Mouse (Mus musculus): ENCODE data around the gene Fam160a1. TPM values are rescaled to one million over a fixed set of nuclear protein-coding genes. Genes with fewer than 3 reads are reported as not detected.

Fam160a1 gene
- polyA plus RNA-seq, 1 experiment from 2014 or later, result 0.85 TPM

DNA sequence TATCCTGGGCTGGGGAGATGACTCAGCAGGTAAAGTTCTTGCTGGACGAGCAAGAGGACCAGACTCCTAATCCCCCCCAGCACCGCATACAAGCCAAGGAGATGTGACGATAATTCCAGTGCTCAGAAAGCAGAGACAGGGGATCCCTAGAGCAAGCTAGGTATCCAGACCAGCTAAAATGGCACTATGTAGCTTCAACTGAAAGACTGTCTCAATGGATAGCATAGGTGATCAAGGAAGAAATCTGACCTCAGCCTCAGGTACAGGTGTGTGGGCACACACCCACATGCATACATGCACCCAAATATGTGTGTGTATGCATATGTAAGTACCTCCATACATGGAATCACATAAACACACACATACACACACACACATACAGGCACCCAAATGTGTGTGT is 91.1 kb downstream of the Fam160a1 start:
- no peak for ATAC-seq (ENCODE audit: low FRiP score, low read depth)
- Histone ChIP-seq H3K9ac (no peak overlapping the region), H3K27ac (no peak overlapping the region), H3K36me3 (no peaks in the 10 kb centered on the region), H3K4me1 (no peaks in the 10 kb centered on the region), H3K4me3 (no peak overlapping the region), H3K27me3 (replicated peaks) (no peaks in the 10 kb centered on the region), H3K9me3 (no peaks in the 10 kb centered on the region), H3K4me2 (replicated peaks) (no peak overlapping the region)
- WGBS, result 89% methylated on average over 3 of the region's 3 CpGs

DNA sequence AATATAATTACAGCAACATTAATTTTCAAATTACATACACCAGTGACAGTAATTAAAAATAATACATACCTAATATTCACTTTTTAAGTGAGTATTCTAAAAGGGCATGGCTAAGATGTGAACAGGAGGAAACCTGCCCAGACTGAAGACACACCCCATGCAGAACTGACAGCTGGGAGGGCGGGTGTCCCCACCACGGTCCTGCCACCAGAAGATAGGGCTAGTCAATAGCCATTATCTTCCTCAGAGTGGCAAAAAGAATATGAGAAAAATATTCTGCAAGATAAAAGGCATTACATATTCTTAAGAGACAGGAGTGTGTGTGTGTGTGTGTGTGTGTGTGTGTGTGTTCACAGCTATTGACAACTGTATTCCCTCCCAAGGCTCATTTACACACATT is 92.0 kb downstream of the Fam160a1 start:
- H3K9ac ChIP-seq, result no peak overlapping the region
- no peaks in the 10 kb centered on the region for H3K36me3 ChIP-seq
- no peak for ATAC-seq (ENCODE audit: low FRiP score, low read depth)
- 75% methylated on average over 2 of the region's 2 CpGs for WGBS
- H3K4me3 ChIP-seq, result no peak overlapping the region
- H3K4me2 ChIP-seq (replicated peaks), result no peak overlapping the region
- H3K4me1 ChIP-seq, result no peaks in the 10 kb centered on the region
- H3K27ac ChIP-seq, result no peak overlapping the region
- H3K27me3 ChIP-seq (replicated peaks), result no peaks in the 10 kb centered on the region
- no peaks in the 10 kb centered on the region for H3K9me3 ChIP-seq

DNA sequence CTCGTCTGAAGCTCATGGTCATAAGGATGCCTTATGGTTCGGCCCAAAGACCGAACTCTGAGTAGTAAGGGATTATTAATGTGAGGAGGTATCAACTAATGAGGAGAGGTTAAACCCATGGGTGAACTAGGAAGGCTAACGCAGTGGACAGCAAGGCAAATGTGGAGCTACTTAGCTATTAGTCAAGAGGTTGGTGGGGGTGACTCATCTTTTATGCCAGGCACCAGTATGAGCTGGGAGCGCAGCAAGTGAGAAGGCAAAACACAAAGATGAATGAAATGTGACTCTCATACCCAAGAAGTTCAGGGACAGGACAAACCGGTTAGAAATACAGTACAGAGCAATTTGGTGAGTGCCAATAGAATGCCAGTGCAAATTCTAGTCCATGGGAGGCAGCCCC is 94.5 kb downstream of the Fam160a1 start:
- no peaks in the 10 kb centered on the region for H3K9me3 ChIP-seq
- no peak overlapping the region for H3K4me3 ChIP-seq
- no peaks in the 10 kb centered on the region for H3K27me3 ChIP-seq (replicated peaks)
- H3K9ac ChIP-seq, result no peak overlapping the region
- H3K4me1 ChIP-seq, result no peaks in the 10 kb centered on the region
- ATAC-seq (ENCODE audit: low FRiP score, low read depth), result no peak
- 86% methylated on average over 6 of the region's 6 CpGs for WGBS
- H3K36me3 ChIP-seq, result no peaks in the 10 kb centered on the region
- no peak overlapping the region for H3K27ac ChIP-seq
- no peak overlapping the region for H3K4me2 ChIP-seq (replicated peaks)

DNA sequence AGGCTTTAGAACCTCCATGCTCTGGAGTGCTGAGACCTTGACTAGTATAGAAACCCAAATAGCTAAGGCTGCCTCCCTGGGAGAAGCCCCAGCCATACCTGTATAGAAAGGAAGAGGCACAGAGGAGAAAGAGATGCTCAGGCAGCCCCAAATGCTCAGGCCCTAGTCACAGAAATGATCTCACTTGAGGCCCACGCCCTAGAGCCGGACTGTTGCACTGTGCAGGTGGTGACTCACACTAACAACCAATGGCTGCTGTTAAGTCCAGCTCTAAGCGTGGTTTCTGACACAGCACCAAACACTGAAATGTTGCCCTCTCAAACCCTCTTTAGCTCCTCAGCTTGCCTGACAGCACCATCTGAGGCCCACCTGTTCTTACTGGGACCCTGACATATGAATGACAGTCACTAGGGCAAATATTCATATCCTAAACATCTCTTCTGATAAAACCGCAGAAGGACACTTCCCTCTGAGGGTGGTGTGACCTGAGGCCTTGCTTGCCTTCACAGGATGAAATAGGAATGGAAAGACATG is 101.3 kb downstream of the Fam160a1 start:
- Histone ChIP-seq H3K9me3 (no peaks in the 10 kb centered on the region), H3K27ac (no peak overlapping the region), H3K9ac (no peak overlapping the region), H3K4me1 (no peaks in the 10 kb centered on the region), H3K4me3 (no peak overlapping the region), H3K36me3 (no peaks in the 10 kb centered on the region), H3K27me3 (replicated peaks) (no peaks in the 10 kb centered on the region), H3K4me2 (replicated peaks) (no peak overlapping the region)
- 89% methylated on average over 4 of the region's 4 CpGs for WGBS
- no peak for ATAC-seq (ENCODE audit: low FRiP score, low read depth)

DNA sequence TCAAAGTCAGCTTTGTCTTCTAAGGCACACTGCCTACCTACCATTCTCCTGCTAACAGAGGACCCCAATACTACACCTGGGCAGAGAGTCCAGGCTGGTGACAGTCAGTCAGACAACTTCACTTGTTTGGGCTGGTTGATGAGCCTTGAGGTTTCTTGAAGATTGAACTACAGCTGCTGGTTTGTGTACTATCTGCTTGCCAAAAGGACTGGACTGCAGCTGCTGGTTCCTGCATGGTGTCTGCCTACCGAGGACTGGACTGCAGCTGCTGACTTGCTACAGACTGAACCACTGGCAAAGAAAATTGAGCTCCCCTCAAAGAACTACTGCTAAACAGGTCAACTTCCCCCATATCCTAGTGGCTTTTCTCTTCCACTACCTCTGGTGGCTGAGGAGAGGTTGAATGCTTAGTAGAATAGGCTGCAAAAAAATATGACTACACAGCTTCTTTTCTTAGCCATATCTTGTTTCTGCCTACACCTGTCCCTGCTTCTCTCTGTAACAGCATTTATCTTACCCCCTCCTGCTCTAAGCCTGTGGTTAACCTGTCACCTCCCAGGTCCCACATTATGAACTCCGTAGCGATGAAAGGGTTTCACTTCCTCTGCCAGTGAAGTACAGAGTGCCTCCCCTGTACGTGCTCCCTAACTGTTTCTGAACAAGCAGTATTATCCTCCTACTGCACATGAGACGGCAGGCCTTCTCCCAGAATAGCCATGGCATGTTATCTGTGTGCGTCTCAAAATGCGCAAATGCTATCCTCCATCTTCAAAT is 103.0 kb downstream of the Fam160a1 start:
- Histone ChIP-seq H3K4me2 (replicated peaks) (no peak overlapping the region), H3K4me3 (no peak overlapping the region), H3K27ac (no peak overlapping the region), H3K36me3 (no peaks in the 10 kb centered on the region), H3K9ac (no peak overlapping the region), H3K27me3 (replicated peaks) (no peaks in the 10 kb centered on the region), H3K4me1 (no peaks in the 10 kb centered on the region), H3K9me3 (no peaks in the 10 kb centered on the region)
- 86% methylated on average over 7 of the region's 7 CpGs for WGBS
- no peak for ATAC-seq (ENCODE audit: low FRiP score, low read depth)

DNA sequence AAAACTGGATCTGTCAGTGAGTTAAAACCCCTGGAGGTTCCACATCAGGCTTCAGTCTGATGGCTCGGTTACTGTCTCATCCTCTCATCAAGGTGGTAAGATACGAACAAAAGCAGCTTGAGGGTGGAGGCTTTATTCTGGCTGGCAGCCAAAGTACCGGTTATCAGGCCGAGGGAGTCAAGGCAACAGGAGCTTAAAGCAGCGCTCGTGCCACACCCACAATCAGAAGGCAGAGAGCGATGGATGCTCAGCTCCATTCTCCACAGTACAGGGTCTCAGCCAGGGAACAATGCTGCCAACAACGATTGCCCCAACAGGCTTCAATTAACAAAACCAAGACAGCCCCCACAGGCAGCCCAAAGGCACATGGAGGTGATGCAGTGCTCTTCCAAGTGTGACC is 106.4 kb downstream of the Fam160a1 start:
- no peak for ATAC-seq (ENCODE audit: low FRiP score, low read depth)
- 62% methylated on average over 8 of the region's 8 CpGs for WGBS

DNA sequence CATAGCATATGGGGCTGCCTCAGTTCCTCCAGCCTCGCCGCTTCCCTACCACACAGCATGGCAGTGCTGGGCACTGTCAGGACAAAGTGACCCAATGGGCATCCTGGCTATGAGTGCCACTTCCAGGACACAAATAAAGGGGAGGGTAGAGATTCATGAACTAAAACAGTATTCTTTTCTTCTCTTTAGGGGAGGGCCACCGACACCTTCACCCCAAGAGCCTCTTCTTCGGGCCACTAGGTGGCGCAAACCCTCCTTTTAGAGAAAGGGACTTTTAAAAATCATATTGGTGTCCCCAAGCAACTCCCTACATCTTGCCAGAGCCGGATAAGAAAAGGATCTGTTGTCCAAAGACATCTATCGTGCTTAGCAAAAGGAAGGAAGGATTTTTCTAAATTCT is 109.7 kb downstream of the Fam160a1 start:
- Histone ChIP-seq H3K4me1 (no peaks in the 10 kb centered on the region), H3K27me3 (replicated peaks) (no peaks in the 10 kb centered on the region), H3K4me3 (no peak overlapping the region), H3K4me2 (replicated peaks) (no peak overlapping the region), H3K9ac (no peak overlapping the region), H3K36me3 (no peaks in the 10 kb centered on the region), H3K27ac (no peak overlapping the region), H3K9me3 (no peaks in the 10 kb centered on the region)
- 42% methylated on average over 7 of the region's 7 CpGs for WGBS
- ATAC-seq (ENCODE audit: low FRiP score, low read depth), result no peak

More for the DNA sequence above, 106.4 kb downstream of the Fam160a1 start:
- Histone ChIP-seq H3K4me2 (replicated peaks) (no peak overlapping the region), H3K27ac (no peak overlapping the region), H3K9ac (no peak overlapping the region), H3K36me3 (no peaks in the 10 kb centered on the region), H3K4me3 (no peak overlapping the region), H3K27me3 (replicated peaks) (no peaks in the 10 kb centered on the region), H3K4me1 (no peaks in the 10 kb centered on the region), H3K9me3 (no peaks in the 10 kb centered on the region)

DNA sequence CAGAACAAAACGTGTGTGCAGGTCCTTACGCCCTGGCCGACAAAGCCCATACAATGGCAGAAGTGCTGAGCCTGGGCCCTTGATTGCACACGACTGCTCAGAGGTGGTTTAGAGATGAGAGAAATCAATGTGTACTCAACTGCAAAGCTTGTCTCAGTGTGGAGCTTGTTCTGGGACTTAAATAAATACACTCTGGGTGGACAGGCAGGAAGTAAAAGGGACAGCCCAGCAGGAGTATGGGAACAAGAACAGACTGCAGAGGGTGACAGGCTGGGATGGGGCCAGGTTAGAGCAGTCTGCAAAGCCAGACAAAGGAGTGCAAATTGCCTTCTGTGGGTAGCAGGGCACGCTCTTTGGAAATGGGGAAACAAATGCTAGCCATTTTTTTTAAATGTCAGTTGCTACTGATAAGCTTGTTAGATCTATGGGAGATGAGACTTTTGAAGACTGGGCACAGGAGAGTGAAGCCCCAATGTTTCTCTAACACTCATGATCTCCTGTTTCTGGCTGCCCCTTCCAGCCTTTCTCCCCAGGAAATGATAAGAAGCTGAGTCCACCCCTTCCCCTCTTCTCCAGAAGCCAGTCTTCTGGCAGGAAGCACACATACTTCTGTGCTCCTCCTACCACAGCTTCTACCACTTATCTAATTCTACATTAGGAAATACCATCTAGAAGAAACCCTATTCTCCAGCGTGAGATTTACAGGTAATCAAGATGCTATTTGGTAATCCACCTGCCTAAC is 113.8 kb downstream of the Fam160a1 start:
- no peaks in the 10 kb centered on the region for H3K9me3 ChIP-seq
- H3K4me2 ChIP-seq (replicated peaks), result no peak overlapping the region
- H3K27ac ChIP-seq, result no peak overlapping the region
- ATAC-seq (ENCODE audit: low FRiP score, low read depth), result no peak
- H3K9ac ChIP-seq, result no peak overlapping the region
- WGBS, result 40% methylated on average over 6 of the region's 6 CpGs
- no peaks in the 10 kb centered on the region for H3K4me1 ChIP-seq
- no peak overlapping the region for H3K4me3 ChIP-seq
- H3K27me3 ChIP-seq (replicated peaks), result no peaks in the 10 kb centered on the region
- no peaks in the 10 kb centered on the region for H3K36me3 ChIP-seq

DNA sequence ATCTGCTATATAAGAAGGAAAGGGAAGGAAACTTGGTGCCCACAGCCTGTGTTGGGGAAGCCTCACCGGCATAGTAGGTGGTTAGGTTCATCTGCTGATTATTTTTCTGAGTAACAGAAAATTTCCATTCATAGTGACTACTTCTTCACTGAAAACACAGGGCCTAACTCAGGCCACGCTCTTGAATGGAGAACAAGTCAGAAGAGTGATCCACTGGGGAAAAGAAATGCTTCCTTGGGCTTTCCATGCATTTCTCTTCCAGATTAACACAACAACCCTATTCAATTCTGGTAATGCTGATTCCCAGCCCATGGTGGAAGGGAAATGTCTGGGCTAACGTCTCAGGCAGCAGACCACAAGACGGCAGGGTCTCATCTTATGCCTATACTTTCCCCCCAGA is 118.6 kb downstream of the Fam160a1 start:
- Histone ChIP-seq H3K9ac (no peak overlapping the region), H3K4me1 (no peaks in the 10 kb centered on the region), H3K27ac (no peak overlapping the region), H3K9me3 (no peaks in the 10 kb centered on the region), H3K4me3 (no peak overlapping the region), H3K27me3 (replicated peaks) (no peaks in the 10 kb centered on the region), H3K36me3 (no peaks in the 10 kb centered on the region), H3K4me2 (replicated peaks) (no peak overlapping the region)
- WGBS, result 89% methylated on average over 4 of the region's 4 CpGs
- ATAC-seq (ENCODE audit: low FRiP score, low read depth), result no peak

DNA sequence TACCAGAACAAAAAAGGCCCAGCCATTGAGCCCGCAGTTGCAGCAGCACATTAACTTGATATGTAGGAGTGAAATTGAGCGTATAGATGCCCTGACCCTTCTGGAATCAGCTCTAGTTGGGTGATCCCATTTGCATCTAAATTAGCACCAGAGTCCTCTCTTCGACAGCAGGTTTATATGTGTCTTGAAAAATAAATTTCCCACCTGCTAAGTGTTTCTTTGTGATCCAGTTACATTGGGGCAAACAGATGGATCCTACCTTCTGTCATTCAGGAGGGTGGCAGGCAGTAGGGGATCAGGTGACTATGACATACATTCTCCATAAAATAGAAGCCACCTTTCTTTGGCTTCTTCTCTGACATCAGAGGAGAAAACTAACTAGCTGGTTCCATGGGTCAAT is 122.0 kb downstream of the Fam160a1 start:
- no peaks in the 10 kb centered on the region for H3K4me1 ChIP-seq
- no peaks in the 10 kb centered on the region for H3K36me3 ChIP-seq
- H3K4me2 ChIP-seq (replicated peaks), result no peak overlapping the region
- H3K27me3 ChIP-seq (replicated peaks), result no peaks in the 10 kb centered on the region
- H3K9me3 ChIP-seq, result no peaks in the 10 kb centered on the region
- no peak overlapping the region for H3K9ac ChIP-seq
- no peak overlapping the region for H3K4me3 ChIP-seq
- ATAC-seq (ENCODE audit: low FRiP score, low read depth), result no peak
- no peak overlapping the region for H3K27ac ChIP-seq
- 59% methylated on average over 3 of the region's 3 CpGs for WGBS

DNA sequence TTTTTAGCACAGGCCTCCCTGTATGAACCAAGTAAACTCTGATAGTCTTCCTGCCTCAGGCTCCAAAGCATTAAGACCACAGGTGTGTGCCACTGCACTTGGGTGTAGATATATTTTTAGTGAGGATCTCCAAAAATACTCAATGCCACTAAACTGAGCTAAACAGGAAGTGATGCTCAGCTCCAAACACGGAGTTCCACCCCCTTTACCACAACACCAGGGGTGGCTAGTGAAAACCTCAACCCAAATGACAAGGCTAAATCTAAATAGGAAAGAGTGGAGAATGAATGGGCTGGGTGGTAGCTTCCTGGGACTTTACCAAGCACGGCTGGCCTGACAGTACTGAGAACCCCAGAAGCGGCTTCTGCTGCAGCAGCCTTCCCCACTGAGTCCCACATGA is 124.1 kb downstream of the Fam160a1 start:
- H3K9ac ChIP-seq, result no peak overlapping the region
- no peak for ATAC-seq (ENCODE audit: low FRiP score, low read depth)
- no peak overlapping the region for H3K27ac ChIP-seq
- no peaks in the 10 kb centered on the region for H3K36me3 ChIP-seq
- H3K4me1 ChIP-seq, result no peaks in the 10 kb centered on the region
- WGBS, result 55% methylated on average over 3 of the region's 3 CpGs
- no peak overlapping the region for H3K4me2 ChIP-seq (replicated peaks)
- H3K27me3 ChIP-seq (replicated peaks), result no peaks in the 10 kb centered on the region
- no peaks in the 10 kb centered on the region for H3K9me3 ChIP-seq
- H3K4me3 ChIP-seq, result no peak overlapping the region

DNA sequence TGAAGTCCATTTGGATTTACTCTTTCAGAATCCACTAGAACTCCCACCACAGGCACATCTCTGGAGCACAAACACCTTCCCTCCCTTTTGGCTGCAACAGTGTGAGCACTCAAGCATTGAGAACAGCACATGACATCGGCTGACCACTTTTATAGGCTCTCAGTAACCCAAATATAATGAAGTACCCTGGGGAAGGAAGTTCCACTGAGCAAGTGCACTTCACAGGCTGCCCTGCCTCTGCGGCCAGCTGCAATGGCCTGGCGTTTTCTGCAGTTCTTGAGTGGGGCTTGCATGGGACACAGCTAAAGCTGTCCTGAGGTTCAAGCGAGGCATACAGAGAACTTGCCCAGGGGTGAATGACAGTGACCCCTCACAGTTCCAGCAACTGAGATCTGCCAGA is 126.0 kb downstream of the Fam160a1 start:
- no peak overlapping the region for H3K27ac ChIP-seq
- 66% methylated on average over 4 of the region's 4 CpGs for WGBS
- no peak overlapping the region for H3K4me3 ChIP-seq
- ATAC-seq (ENCODE audit: low FRiP score, low read depth), result no peak
- H3K27me3 ChIP-seq (replicated peaks), result no peaks in the 10 kb centered on the region
- no peak overlapping the region for H3K4me2 ChIP-seq (replicated peaks)
- no peaks in the 10 kb centered on the region for H3K36me3 ChIP-seq
- H3K9me3 ChIP-seq, result no peaks in the 10 kb centered on the region
- no peaks in the 10 kb centered on the region for H3K4me1 ChIP-seq
- no peak overlapping the region for H3K9ac ChIP-seq
